ENCODE assay signal across 27 mouse cellular contexts in the genomic region with DNA sequence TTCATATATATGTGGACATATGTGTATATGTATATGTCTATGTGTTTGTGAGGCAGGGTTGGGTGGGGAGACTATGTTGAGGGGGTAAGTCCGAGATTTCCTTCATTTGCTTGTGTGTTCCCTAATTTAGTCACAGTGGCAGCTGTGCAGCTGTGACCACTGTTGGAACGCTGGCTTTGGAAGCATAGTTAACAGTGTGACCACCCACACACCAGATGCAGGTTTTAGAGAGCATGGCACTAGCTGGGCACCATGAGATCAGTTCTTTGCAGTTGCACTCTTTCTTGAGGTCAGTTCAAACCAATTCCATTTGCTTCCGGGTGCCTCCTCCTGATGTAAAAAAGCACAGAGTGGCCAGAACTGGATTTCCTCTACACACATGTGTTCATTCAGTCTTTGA.
"Had no signal": no experiment of that assay in that cellular context is flagged by ENCODE, and none has a peak within 500 bp of the region (broad histone marks: within the 10 kb centered on the region; RNA-seq: fewer than 3 reads in every experiment).

No protein-coding gene starts in this region.

- H3K27me3 ChIP-seq: limb, embryonic 12.5 days; limb, embryonic 13.5 days; limb, embryonic 15.5 days; liver, embryonic 12.5 days; liver, embryonic 13.5 days; liver, embryonic 15.5 days; lung, embryonic 15.5 days; megakaryocyte, embryonic 14.5 days; midbrain, embryonic 12.5 days; midbrain, embryonic 13.5 days; midbrain, embryonic 15.5 days; neural tube, embryonic 12.5 days had no signal

- H3K36me3 ChIP-seq: limb, embryonic 10.5 days; limb, embryonic 12.5 days; limb, embryonic 13.5 days; limb, embryonic 15.5 days; liver, embryonic 12.5 days; liver, embryonic 13.5 days; liver, embryonic 15.5 days; lung, embryonic 15.5 days; midbrain, embryonic 10.5 days; midbrain, embryonic 12.5 days; midbrain, embryonic 13.5 days; midbrain, embryonic 15.5 days; neural tube, embryonic 12.5 days had no signal

- DNase-seq: liver; liver, embryonic 13.5 days; liver, postnatal 0 days; lung, adult 18-20 months; lung, adult 2 months; lung, embryonic 14.5 days; lung, postnatal 10 days; lung, postnatal 14 days; lung, postnatal 36 days; lung, postnatal 4 days; midbrain, embryonic 14.5 days had no signal

- H3K4me3 ChIP-seq: left cerebral cortex, adult 2 months; limb, embryonic 10.5 days; limb, embryonic 12.5 days; limb, embryonic 13.5 days; limb, embryonic 15.5 days; liver, embryonic 12.5 days; liver, embryonic 13.5 days; liver, embryonic 15.5 days; lung, embryonic 15.5 days; megakaryocyte, embryonic 14.5 days; midbrain, embryonic 10.5 days; midbrain, embryonic 12.5 days; midbrain, embryonic 13.5 days; midbrain, embryonic 15.5 days; neural tube, embryonic 12.5 days had no signal

- H3K4me2 ChIP-seq: limb, embryonic 12.5 days; limb, embryonic 13.5 days; limb, embryonic 15.5 days; liver, embryonic 11.5 days; liver, embryonic 12.5 days; liver, embryonic 13.5 days; liver, embryonic 15.5 days; lung, embryonic 14.5 days; lung, embryonic 15.5 days; midbrain, embryonic 11.5 days; midbrain, embryonic 12.5 days; midbrain, embryonic 13.5 days; midbrain, embryonic 15.5 days; neural tube, embryonic 12.5 days had no signal
